Mouse (Mus musculus) liver, embryonic 14.5 days (tissue): ENCODE measurements around the gene Mpnd.

Source experiments
- CTCF ChIP-seq: IDR thresholded peaks from 2 replicates; pipeline ENCODE4 v1.5.1; 2016; ENCODE audit warnings: antibody characterized with exemption, low read depth, control low read depth
- EP300 ChIP-seq: IDR thresholded peaks from 2 replicates; pipeline ENCODE4 v1.6.1; 2016; ENCODE audit warnings: antibody characterized with exemption, low read depth

- TF ChIP-seq CTCF (no peak), EP300 (no peak)
Observed at GRCm38 (mm10) chr17:56023386-56023785, 17.9 kb downstream of the Mpnd start.
